Mouse (Mus musculus) CH12.LX (cell line): ENCODE data around the gene Gcnt7.

Source experiments
- CTCF ChIP-seq, 2 experiments: IDR thresholded peaks in 1 of 2; conservative IDR thresholded peaks in 1 of 2; 2 replicates each; pipeline ENCODE4 v1.5.1; 2011 to 2012; ENCODE audit warnings: low read depth in 2 of 2, low read length in 2 of 2, improper control_type of control experiment in 1 of 2, inconsistent platforms in 1 of 2, mild to moderate bottlenecking in 1 of 2, moderate library complexity in 1 of 2
- GABPA ChIP-seq: IDR thresholded peaks from 2 replicates; pipeline ENCODE4 v1.6.1; 2012; ENCODE audit warnings: low read depth, low read length, improper control_type of control experiment, inconsistent platforms; ENCODE audit not compliant: insufficient replicate concordance
- KAT2A ChIP-seq: IDR thresholded peaks from 2 replicates; pipeline ENCODE4 v1.6.1; 2012; ENCODE audit warnings: low read length, improper control_type of control experiment, inconsistent platforms; ENCODE audit not compliant: insufficient replicate concordance
- MAZ ChIP-seq: IDR thresholded peaks from 2 replicates; pipeline ENCODE4 v1.6.1; 2012; ENCODE audit warnings: low read depth, mild to moderate bottlenecking, inconsistent platforms, low read length, improper control_type of control experiment, moderate library complexity
- POLR2A ChIP-seq: IDR thresholded peaks from 2 replicates; pipeline ENCODE4 v1.6.1; 2011; ENCODE audit warnings: low read depth, mild to moderate bottlenecking, improper control_type of control experiment, low read length
- TCF12 ChIP-seq: IDR thresholded peaks from 2 replicates; pipeline ENCODE4 v1.6.1; 2014; ENCODE audit warnings: low read depth, mild to moderate bottlenecking, inconsistent platforms, low read length, improper control_type of control experiment
- ZKSCAN1 ChIP-seq: IDR thresholded peaks from 2 replicates; pipeline ENCODE4 v1.6.1; 2012; ENCODE audit warnings: low read depth, inconsistent platforms, low read length, improper control_type of control experiment, borderline replicate concordance
- ZMIZ1 ChIP-seq: IDR thresholded peaks from 2 replicates; pipeline ENCODE4 v1.6.1; 2012; ENCODE audit warnings: low read depth, mild to moderate bottlenecking, inconsistent platforms, low read length, improper control_type of control experiment

DNA sequence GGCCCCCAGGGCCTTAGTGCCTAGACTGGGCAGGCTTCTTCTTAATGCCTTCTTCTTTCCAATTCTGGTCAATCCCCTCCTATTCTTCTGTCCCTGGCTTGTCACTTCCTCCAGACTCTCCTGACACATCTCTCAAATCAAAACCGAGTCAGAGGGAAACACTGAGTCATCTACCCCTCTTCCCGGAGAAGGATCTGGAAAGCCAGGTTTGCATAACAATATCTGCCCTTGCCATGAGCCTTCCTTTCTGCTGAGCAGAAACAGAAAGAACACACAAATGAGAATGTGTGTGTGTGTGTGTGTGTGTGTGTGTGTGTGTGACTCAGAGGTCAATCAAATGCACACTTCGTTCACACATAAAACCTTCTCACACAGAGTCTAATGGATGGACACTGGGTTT, 40.4 kb upstream of the Gcnt7 start:
- no peak for TF ChIP-seq POLR2A
- no peak for TF ChIP-seq GABPA
- TF ChIP-seq CTCF (conservative IDR thresholded peaks at IDR 0.05 in 1 of 2, IDR thresholded peaks at IDR 0.05 in 1 of 2; ENCODE audit: low read depth in 2 of 2, low read length in 2 of 2) = no peak
- TF ChIP-seq TCF12 = no peak
- no peak for TF ChIP-seq ZMIZ1
- TF ChIP-seq ZKSCAN1 = no peak
- TF ChIP-seq MAZ = no peak
- TF ChIP-seq KAT2A = no peak
